Mouse (Mus musculus) CD8-positive naive resting alpha-beta T cell, adult 2 months (primary cell): Measurements from ENCODE around the gene Gm10842.
"Not testable (repeated sequence)": the region's sequence is repeated elsewhere in the genome, so short reads cannot be mapped to it uniquely, and the experiment has no call there.

Source experiments
- DNase-seq, 2 experiments: peaks; one replicate each; pipeline ENCODE4 v3.0.0; 2022; ENCODE audit warnings: low read depth in 2 of 2, low spot score in 2 of 2

The Gm10842 gene

GRCm38 (mm10) chr11:105146593-105146992 lies at the start of gene Gm10842:
Gene Gm10842 (plus strand): TSS chr11:105146893.
- DNase-seq: no peak

DNA sequence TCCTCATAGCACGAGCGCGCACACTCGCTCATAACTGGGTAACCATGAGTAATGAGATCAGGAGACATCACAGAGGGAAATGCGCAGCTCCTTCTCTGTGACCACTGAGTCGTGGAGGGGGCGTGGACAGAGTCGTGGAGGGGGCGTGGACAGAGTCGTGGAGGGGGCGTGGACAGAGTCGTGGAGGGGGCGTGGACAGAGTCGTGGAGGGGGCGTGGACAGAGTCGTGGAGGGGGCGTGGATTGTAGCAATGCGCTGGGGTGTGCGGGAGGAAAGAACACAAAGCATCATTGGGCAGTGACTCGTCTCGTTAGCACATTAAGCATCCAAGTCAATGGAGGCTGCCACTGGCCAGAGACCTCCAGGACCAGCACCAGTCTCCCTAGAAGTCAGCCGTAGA lies 34.2 kb upstream of the Gm10842 start:
- not testable (repeated sequence) for DNase-seq

DNA sequence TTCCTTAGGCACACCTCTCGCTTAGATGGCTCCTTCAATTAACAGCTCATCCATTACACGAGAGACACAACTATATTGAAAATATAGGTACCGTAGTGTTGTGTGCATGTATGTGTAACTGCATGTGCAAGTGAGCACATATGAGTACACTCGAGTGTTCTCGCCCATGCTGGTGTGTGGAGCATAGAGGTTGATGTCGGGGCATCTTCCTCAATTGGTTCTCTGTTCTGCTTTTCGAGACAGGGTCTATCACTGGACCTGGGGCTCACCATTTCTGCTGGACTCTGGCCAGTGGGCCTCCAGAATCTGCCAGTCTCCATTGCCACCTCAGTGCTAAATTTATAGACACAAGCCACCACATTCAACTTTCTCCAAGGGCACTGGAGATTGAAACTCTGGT lies 28.9 kb upstream of the Gm10842 start:
- no peak for DNase-seq

- no peak for DNase-seq
Measured at GRCm38 (mm10) chr11:105120551-105121061, 26.1 kb upstream of the Gm10842 start.

- not testable (repeated sequence) for DNase-seq
Measured at GRCm38 (mm10) chr11:105121792-105122191, 24.9 kb upstream of the Gm10842 start.

DNA sequence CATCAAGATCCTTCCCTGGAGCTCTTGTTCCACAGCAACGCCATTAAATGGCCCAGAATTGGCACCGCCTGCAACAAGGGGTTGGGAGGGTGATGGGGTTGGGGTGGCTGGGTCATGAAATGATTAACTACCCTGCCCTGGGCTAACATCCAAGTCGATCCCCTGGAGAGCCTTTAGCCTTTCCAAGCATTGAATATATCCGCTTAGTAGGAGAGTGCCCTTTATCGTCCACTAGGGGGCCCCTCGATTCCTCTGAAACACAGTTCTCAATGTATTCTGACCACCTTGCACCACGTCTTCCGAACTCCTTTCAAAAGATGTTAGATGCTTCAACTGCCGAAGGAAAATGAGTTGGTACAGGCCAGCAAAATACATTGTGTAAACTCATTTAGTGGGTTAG lies 22.7 kb upstream of the Gm10842 start:
- DNase-seq: peak; percentile 9 to 40

- DNase-seq: peak; percentile 55 to 76
Measured at GRCm38 (mm10) chr11:105125735-105126519, 20.8 kb upstream of the Gm10842 start, which contains the start of gene Mettl2. Gene Mettl2 (plus strand): TSS chr11:105126425.

- DNase-seq: no peak
Measured at GRCm38 (mm10) chr11:105126520-105127029, 20.1 kb upstream of the Gm10842 start.

DNA sequence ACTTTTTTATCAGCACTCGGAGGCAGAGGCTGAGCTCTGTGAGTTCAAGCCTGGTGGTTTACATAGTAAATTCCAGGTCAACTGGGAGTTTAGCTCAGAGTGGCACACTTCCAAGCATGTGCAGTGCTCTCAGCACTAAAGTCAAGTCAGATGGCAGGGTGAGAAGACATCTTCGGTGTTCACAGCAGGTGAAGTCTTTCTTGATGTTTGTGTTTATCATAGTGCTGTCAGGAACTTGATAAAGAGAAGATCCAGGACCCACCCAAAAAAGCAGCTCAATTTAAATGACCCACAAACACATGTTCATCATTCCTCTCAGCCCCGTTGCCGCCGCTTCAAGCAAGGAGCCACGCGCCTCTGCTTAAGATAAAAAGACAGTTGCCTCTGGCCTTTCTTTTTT lies 11.0 kb upstream of the Gm10842 start:
- DNase-seq: no peak

GRCm38 (mm10) chr11:105137255-105137654 lies 9.4 kb upstream of the Gm10842 start:
- DNase-seq: not testable (repeated sequence)

DNA sequence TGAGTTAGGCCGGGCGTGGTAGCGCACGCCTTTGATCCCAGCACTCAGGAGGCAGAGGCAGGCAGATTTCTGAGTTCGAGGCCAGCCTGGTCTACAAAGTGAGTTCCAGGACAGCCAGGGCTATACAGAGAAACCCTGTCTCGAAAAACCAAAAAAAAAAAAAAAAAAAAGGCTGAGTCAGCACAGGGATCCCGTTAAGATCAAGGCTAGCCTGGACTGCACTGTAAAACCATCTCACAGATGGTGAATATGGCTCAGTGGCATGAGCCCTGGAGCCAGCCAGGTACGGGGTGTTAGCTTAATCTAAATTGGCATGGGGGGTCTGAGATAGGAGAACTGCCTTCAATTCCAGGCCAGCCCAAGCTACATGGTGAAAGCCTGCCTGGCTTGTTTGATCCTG lies 6.2 kb upstream of the Gm10842 start:
- DNase-seq: not testable (repeated sequence)

DNA sequence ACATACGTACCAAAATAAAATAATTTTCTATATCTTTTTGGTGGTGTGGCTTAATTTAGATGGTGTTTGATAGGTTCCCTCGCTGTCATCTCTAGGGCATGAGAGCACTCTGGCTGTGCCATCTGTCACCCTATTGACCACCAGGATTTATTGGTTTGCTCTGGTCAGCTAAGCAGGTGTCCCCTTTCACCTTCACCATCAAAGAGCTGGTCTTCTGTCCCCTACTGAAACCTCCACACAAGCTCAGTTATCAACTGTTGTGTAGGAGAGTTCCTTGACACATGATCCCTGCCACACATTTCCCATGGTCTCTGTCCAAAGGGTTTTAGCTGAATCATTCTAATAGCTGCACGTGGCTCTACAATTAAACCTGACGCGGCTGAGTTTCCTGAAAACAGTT lies 5.6 kb upstream of the Gm10842 start:
- no peak for DNase-seq

- DNase-seq: no peak
Measured at GRCm38 (mm10) chr11:105143564-105143963, 3.1 kb upstream of the Gm10842 start.

DNA sequence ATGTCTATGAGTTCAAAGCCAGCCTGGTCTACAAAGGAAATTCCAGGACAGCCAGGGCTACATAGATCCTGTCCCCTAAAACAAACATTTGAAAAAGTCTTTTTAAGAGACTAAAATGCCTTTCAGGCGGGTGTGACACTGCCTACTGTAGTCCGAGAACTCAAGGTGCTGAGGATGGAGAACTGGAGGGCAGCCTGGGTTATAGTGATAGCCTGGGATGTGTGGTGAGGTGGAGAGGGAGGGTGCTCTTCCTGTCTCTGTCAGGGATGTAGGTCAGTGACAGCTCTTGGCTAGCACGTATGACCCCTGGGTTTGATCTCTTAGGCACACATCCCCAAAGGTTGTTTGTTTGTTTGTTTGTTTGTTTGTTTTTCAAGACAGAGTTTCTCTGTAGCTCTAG lies 2.6 kb upstream of the Gm10842 start:
- DNase-seq: no peak

DNA sequence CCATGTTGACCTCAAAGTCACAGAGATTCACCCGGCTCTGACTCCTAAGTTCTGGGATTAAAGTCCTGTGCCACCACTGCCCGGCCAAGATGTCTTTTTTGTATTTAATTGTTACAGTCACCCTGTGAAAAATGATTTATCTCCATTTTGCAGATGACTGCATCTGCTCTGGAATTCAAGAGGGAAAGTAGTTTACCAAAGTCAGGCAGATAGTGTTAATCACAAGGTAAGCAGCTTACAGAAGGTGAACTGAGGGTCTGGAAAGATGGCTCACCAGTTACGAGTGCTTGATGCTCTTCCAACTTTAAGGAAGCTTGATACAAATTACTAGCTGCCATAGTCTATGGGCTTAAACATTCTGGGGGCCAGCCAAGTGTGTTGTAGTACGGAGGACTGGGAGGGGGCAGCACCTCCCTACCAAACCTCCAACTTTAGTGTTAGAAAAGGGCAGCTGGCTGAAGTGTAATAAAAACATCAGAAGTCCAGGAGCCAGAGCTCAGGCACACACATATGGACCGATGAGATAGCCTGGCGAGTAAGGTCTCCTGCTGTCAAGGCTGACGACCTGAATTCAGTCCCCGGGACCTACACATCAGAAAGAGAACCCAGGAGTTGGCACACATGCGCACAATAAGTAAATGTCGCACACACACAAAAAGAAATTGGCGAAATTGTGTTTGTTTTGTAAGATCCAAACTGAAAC lies 2.0 kb upstream of the Gm10842 start:
- DNase-seq: no peak

GRCm38 (mm10) chr11:105145211-105145610 lies 1.5 kb upstream of the Gm10842 start:
- DNase-seq: no peak

- no peak for DNase-seq
Measured at GRCm38 (mm10) chr11:105149353-105149752, 2.7 kb downstream of the Gm10842 start.

DNA sequence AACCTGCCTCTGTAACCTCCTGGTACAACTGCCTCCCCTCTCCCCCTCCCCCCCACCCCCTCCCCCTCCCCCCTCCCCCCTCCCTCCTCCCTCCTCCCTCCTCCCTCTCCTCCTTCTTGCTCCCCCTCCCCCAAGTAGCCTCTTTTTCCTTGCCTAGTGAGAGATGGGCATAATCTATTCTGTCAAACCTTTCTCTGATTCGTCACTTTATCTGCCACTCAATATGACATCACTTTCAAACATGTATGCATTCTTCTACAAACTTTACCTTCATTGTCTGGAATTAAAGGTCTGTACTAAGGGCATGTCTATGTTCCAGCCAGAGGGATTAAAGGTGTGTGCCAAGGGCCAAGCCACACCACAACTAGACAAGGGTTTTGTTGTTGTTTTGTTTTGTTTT lies 3.1 kb downstream of the Gm10842 start:
- no peak for DNase-seq

- DNase-seq: no peak
Measured at GRCm38 (mm10) chr11:105150691-105151090, 4.0 kb downstream of the Gm10842 start.

DNA sequence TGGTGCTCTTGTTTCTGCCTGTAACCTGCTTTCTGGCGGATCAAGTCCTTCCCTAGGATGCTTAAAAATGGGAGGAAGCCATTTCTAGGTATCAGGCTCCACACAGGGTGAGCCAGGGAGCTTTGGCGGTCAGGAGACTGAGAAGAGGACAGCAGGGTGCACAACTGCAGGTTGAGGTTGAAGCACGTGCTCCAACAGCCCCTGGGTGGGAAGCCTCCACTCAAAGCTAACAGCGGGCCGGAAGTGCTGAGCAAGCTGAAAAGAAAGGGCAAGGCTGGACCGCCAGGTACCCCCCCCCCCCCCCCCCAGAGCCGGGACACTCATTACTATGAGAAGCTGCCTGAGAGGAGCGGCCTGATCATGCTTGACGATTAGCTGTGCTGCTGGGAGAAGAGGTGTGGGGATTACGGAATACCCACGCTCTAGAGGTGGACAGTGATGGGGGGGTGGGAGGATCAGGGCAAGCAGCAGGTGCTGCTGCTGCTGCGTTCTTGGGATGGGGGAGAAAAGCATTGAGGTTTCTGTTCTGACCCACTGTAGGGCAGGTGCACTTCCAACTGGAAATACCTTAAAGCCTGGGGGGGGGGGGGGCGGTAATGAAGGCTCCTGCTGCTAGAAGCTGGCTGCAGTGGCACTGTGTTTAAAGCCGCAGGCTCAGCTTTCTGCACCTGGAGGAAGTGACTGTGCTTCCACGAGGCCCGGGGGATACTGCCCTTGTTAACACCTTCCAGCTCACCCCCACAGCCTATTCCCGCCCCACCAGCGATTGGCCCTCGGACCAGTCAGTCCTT lies 4.7 kb downstream of the Gm10842 start:
- no peak for DNase-seq

GRCm38 (mm10) chr11:105152017-105152300 lies 5.3 kb downstream of the Gm10842 start:
- no peak for DNase-seq
